Mouse (Mus musculus) urinary bladder, postnatal 10 days (tissue): ENCODE measurements around the gene Ezr.

Experiments used
- DNase-seq: peaks from one replicate; pipeline ENCODE4 v3.0.0; 2022; ENCODE audit warnings: low spot score

The Ezr gene

GRCm38 (mm10) chr17:6768301-6768788 lies 14.2 kb downstream of the Ezr start:
- DNase-seq, result no peak

DNA sequence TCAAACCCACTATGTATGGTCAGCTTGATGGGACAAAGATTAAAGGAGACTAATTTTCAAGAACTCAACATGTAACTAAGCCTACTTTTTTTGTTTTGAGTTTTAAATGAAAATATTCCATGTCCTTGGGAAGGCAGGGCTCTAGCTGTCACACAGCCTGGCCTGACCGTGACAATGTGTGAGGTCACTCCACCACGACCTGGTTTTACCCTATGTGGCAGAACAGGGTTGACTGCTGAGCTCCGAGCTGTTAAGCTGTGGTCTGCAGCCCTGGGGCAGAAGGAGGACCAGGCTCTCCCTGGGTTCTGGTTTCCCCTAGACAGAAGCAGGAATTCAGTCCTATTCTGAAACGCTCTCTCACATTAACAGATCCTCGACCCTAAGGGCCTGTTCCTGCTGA lies 14.8 kb downstream of the Ezr start:
- DNase-seq, result no peak

DNA sequence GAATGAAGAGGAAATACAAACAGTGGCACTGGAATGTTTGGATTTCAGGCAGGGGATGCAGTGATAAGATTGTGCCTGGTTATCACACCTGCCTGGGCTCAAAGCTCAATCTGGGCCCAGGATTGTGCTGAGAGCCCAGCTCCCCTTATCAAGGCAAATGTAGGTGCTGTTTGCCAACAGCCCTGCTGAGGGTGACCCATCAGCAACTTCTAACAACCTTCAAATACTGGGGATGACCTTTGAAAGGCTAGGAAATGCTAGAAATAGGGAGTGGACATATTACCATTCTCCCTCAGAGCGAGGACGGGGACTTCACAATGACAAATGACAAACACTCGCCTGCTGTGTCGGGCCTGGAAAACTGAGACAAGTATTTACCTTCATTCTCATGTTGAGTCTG lies 15.8 kb downstream of the Ezr start:
- DNase-seq, result no peak

DNA sequence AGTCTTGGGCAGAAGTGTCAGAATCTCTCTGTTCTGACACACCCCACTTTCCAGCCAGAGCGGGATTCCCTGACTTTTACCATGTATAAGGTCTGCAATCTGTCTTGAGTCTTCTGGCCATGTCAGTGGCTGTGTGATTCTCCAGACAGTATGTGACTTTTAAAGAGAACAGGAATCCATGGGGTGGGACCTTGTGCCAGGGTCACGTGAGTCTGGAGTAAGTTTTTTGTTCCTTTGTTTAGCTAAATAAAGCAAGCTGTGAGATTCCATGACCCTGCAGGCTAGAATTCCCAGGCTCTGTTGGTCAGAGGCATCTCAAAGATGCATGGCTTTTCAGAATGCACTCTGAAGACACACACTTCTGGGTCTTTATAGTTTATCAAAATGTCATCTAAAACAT lies 16.7 kb downstream of the Ezr start:
- DNase-seq, result no peak

GRCm38 (mm10) chr17:6764730-6765129 lies 17.9 kb downstream of the Ezr start:
- DNase-seq, result no peak

DNA sequence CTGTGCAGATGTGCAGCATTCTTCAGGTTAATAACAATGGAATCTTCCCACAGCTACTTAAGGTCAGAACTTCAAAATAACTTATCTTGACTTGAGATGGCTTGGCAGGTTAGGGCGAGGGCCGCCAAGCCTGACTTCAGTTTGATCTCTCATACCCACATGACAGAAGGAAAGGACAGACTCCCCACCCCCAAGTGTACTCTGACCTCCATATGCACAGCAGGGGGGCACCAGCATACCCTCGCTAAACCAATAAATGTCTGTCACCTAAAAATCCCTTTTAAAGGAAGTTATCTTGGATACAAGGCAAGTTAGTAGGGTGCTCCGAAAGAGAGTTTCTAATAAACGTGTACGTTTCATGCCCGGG lies 18.4 kb downstream of the Ezr start:
- no peak for DNase-seq

GRCm38 (mm10) chr17:6763513-6764226 lies 18.9 kb downstream of the Ezr start:
- DNase-seq, result no peak

GRCm38 (mm10) chr17:6759717-6760292 lies 22.8 kb downstream of the Ezr start:
- DNase-seq, result no peak

DNA sequence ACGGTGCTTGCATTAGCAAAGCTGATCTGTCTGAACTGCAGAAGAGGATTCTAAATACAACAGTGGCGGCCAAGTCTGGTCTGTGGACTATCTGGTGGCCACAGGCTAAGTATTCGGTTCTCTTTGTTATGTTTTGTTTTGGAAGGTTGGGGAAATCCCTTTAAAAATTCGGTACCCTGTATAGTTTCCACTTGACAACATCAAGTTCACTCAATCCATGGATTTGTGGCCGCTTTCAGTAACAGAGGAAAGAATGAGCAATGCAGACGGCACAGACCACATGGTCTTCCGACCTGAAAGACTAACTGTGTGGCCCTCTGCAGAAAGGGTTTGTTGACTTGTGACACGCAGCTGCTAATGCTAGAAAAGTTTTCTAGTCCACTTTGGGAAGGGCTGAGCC lies 23.7 kb downstream of the Ezr start:
- DNase-seq, result no peak

GRCm38 (mm10) chr17:6757902-6758301 lies 24.7 kb downstream of the Ezr start:
- DNase-seq, result no peak

DNA sequence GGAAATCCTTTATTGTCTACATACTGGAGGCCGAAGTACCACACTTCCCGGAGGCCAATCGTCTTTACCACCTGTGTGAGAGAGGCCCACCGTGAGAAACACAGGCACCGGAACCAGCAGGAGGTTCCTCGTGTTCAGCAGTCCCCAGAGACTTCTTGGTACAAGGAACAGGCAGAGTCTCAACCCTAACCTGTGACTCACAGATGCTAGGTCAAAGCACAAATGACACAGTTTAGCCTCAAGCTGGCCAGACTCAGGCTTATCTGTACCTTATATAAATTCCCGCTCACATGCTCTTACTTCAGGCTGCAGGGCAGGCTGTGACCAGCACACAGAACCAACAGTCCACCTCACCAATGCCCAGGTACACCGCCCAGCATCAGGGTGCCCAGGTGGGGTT lies 26.7 kb downstream of the Ezr start:
- DNase-seq, result no peak

DNA sequence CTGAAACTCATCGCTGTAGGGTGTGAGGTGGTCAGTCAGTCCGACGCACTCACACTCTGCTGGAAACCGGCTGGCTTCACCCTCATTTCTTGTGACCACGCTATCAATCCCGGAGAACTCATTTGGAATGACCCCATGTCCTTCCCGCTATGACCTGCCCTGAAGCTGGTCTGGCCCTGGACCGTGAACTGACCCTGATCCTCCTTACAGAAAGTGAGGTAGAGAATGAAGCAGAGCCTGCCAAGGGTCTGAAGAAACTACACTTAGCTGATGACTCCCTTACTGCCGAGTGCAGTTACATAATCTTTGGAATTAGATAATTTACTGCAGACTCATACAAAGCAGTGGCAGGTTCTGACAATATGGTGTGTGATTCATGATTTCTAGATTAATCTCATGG lies 27.4 kb downstream of the Ezr start:
- DNase-seq, result no peak

- no peak for DNase-seq
Observed at GRCm38 (mm10) chr17:6752375-6752774, 30.2 kb downstream of the Ezr start.

DNA sequence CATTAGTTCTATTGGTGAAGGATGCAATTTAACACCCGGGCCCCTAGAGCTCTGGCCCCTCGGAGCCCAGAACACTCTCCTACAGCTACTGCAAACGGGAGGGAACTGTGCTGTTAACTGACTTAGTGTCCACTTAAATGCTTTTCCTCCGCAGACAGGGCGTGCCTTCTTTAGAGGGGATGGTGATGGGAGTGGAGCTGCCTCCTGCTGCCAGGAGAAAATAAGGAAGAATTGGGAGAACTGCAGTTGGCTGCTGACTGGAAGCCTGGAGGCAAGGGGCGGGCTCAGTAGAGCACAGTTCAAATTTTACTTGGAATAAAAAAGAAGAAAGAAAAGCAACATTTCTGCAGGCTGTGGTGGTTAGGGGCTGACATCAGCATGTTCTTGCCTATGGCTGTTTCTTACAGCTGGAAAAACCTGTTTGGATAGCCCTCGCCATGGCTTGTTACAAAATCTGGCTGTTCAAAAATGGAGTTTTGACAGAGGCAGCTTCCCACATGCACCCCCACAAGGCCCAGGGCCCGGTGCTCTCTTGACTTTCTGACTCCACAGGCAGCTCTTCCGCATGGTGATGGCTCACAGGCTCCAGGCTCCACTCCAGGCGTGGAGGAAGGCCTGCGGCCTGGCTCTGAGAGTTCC lies 31.2 kb downstream of the Ezr start:
- no peak for DNase-seq

DNA sequence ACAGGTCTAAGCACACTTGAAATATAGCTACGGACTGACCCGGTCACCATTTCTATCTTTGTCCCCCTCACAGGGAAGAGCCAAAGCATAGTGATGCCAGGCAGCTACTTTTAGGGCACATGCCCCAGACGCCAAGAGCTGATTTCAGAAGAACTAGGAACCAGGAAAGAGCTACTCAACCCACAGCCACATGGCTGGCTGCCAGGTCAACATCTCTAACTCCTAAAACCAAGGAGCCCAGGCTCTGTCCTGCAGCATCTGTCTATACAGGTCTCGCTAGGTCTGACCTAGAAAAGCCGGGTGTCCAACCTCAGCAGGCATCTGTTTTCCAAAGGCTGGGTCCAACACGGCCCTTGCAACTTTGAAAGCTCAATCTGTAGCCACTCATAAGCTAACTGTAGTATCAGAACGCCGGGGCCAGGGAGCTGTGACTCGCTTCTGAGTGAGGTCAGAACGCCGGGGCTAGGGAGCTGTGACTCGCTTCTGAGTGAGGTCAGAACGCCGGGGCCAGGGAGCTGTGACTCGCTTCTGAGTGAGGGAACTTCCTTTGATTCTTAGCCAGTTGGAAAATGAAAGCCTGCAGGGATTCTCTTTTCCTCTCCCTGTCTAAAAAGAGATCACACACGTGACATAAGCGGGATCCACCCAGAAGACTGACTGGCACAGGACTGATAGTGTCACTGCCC lies 33.7 kb downstream of the Ezr start:
- no peak for DNase-seq

- DNase-seq, result no peak
Observed at GRCm38 (mm10) chr17:6747478-6747877, 35.1 kb downstream of the Ezr start.

- no peak for DNase-seq
Observed at GRCm38 (mm10) chr17:6746452-6747231, 35.9 kb downstream of the Ezr start.

- DNase-seq, result no peak
Observed at GRCm38 (mm10) chr17:6745975-6746374, 36.6 kb downstream of the Ezr start.

DNA sequence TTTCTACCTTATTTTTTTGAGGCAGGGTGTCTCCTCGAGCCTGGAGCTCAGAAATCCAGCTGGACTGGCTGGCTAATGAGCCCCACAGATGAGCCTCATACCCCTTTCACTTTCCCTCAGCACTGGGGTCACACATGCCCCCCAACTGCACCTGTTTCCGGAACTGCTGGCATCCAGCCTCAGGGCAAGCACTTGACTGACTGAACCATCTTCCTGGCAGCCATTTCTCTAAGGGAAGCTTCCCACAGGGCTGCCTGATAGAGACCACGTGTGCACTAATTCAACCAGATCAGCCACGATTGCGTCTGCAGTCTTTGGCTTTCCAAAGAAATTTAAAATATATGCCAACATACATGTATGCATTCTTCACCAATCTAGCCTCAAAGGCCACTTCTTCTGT lies 37.1 kb downstream of the Ezr start:
- DNase-seq, result no peak

DNA sequence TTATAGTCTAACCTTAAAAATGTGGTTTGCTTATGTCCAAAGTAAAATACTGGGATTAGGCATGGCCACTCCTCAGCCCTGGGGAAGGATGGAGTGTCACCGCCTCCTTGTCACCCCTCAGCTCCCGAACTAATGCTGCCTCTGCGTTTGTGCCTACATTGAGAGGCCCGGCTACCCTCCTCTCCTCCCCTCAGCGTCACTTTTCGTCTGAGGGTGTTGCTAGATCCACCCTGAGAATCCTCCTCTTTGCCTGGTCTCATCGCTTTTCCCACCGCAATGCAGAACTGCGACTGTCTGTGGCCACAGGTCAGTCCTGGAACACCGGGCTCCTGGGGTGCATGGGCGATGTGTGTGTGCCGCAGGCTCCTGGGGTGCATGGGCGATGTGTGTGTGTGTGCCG lies 37.7 kb downstream of the Ezr start:
- DNase-seq, result no peak

GRCm38 (mm10) chr17:6744366-6744765 lies 38.2 kb downstream of the Ezr start:
- no peak for DNase-seq

GRCm38 (mm10) chr17:6743787-6744239 lies 38.8 kb downstream of the Ezr start:
- DNase-seq, result no peak
